Mouse (Mus musculus): ENCODE data around the gene Hspa12a. TPM values are rescaled to one million over a fixed set of nuclear protein-coding genes. Genes with fewer than 3 reads are reported as not detected.
A peak's percentile ranks its signal among the peaks of the same experiment; 100 is the strongest.

Hspa12a gene
- total RNA-seq, 2 experiments from 2014 or later, result 217 to 223 TPM

- intact Hi-C loops (cut with DNase I), result no loop called here
- no peak for DNase-seq (ENCODE audit: low spot score in 2 of 2)
Measured at GRCm38 (mm10) chr19:58832988-58833387, 110.5 kb downstream of the Hspa12a start.

GRCm38 (mm10) chr19:58831280-58831922 lies 112.1 kb downstream of the Hspa12a start:
- intact Hi-C loops (cut with DNase I), result no loop called here
- DNase-seq (ENCODE audit: low spot score in 2 of 2), result no peak

DNA sequence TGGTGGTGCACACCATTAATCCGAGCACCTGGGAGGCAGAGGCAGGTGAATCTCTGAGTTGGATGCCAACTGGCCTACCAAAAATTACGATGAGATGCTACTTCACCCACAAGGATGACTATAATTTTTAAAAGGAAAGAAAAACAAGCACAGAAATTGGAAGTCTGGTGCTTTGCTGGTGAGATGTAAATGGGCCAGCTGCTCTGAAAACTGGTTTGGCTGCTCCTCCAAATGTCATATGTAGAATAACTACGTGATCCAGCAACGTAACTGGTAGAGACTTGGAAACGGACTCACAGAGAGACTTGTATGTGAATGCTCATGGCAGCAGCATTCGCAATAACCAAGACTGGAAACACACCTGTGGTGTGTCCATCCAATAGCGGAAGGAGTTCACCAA lies 113.3 kb downstream of the Hspa12a start:
- DNase-seq (ENCODE audit: low spot score in 2 of 2), result no peak
- intact Hi-C loops (cut with DNase I), result no loop called here

GRCm38 (mm10) chr19:58829575-58829974 lies 113.9 kb downstream of the Hspa12a start:
- intact Hi-C loops (cut with DNase I), result no loop called here
- peak; percentile 66 to 69 for DNase-seq (ENCODE audit: low spot score in 2 of 2)

DNA sequence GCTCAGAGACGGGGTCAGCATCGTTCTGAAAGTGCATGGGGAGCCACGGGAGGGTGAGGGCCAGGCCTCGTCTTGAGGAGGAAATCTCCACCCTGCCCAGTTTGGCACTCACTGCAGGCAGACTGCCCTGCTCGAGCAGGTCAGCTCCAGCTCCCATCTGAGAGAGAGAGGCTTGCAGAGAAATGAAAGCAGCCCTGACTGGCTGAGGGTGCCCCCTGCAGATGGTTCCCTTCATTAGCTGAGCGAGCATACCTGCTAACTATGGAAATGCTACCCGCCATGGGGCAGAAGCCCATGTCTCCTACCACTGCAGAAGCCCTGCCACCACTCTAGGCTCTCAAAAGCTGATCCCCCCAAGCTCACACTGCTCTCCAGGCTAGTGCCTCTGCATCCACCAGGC lies 115.8 kb downstream of the Hspa12a start:
- DNase-seq (ENCODE audit: low spot score in 2 of 2), result no peak
- intact Hi-C loops (cut with DNase I), result no loop called here

GRCm38 (mm10) chr19:58824316-58824715 lies 119.1 kb downstream of the Hspa12a start:
- intact Hi-C loops (cut with DNase I), result no loop called here
- DNase-seq (ENCODE audit: low spot score in 2 of 2), result no peak

- intact Hi-C loops (cut with DNase I), result no loop called here
- DNase-seq (ENCODE audit: low spot score in 2 of 2), result no peak
Measured at GRCm38 (mm10) chr19:58823301-58823700, 120.2 kb downstream of the Hspa12a start.

DNA sequence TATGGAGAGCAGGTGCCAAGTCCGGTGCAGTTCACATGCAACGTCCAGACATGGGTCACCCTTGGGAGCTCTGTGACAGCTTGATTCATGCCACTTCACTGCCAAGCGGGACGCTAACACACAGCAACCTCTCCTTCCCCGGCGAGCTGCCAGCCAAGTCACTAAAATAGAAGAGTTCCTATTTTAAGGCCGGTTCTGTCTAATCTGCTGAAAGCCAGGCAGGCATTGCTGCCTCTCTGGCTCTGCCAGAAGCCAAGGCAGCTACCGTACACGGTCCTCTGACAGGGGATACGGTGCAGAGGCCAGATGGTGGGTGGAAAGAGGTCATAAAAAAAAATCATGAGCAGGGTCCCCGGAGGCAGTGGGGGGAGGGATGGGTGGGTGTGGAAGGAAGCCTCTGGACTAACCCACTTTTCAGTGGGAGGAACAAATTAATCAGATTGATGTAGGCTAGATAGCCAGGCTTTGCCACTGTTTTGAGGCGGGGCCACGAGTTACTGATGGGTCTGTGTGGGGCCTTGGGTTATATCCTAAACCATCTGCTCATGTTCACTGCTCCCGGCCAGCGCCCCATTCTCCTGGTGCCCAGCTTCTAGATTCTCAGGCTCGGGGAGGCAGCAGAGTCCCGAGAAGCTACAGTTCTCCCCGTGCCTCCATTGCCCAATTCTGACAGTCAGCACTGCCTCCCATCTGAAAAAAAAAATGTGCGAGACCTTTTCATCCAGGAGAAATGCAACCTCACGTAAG lies 120.8 kb downstream of the Hspa12a start:
- intact Hi-C loops (cut with DNase I), result no loop called here
- DNase-seq (ENCODE audit: low spot score in 2 of 2), result peak; percentile 82 to 84

GRCm38 (mm10) chr19:58818571-58819415 lies 124.7 kb downstream of the Hspa12a start:
- intact Hi-C loops (cut with DNase I), result no loop called here
- DNase-seq (ENCODE audit: low spot score in 2 of 2), result no peak

- DNase-seq (ENCODE audit: low spot score in 2 of 2), result no peak
- intact Hi-C loops (cut with DNase I), result no loop called here
Measured at GRCm38 (mm10) chr19:58817398-58817797, 126.1 kb downstream of the Hspa12a start.

DNA sequence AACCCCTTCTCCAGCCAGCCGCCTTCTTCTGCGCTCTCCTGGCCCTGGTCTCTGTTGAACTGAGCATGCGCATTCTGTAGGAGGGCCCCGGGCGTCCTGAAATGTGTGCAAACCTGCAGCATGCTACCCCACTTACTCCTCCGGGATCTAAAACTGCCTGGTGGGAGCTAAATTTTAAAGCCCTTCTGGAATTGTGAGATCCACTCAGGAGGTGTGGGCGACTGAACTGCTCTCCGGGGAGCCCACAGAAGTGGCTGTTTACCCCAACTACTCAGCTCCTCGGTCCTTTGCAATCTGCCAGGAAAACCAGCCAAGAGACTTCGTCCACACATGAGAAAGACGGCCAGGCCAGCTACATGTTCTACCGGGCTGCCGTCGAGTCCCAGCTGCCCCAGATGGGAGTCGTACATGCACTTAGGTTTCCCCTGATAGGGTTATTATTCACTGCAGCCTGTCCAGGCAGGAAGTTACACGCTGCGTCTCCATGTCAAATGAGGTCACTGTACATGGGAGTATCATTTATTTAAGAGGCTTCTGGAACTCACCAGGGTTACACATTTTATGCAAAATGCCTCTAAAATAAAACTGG lies 126.9 kb downstream of the Hspa12a start:
- intact Hi-C loops (cut with DNase I), result no loop called here
- peak; percentile 84 to 87 for DNase-seq (ENCODE audit: low spot score in 2 of 2)

GRCm38 (mm10) chr19:58815179-58815922 lies 128.1 kb downstream of the Hspa12a start:
- no peak for DNase-seq (ENCODE audit: low spot score in 2 of 2)
- intact Hi-C loops (cut with DNase I), result no loop called here

- intact Hi-C loops (cut with DNase I), result no loop called here
Measured at GRCm38 (mm10) chr19:58810536-58810935, 132.9 kb downstream of the Hspa12a start.

DNA sequence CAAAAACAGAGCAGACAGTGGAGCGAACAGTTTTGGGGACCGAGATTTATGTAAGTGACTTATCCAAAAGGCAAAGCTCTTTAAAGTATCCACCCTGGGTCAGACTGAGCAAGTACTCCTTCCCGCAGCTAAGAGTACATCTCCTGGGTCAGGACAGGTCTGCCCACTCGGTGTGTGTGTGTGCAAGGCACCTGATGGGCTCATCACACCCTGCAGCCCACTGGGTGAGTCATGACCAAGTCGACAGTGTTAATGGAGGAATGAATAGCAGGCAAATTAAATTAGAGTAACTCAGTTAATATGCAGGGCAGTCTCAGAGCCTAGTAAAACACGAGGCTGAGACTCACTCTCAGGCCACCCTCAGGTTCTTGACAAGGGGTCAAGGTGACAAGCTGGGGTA lies 134.6 kb downstream of the Hspa12a start:
- DNase-seq (ENCODE audit: low spot score in 2 of 2), result no peak
- intact Hi-C loops (cut with DNase I), result loop anchor here (5.0 kb wide), 1 partner anchor 398 kb away; no protein-coding TSS in a partner anchor

More at GRCm38 (mm10) chr19:58810536-58810935, 132.9 kb downstream of the Hspa12a start:
- no peak for DNase-seq (ENCODE audit: low spot score in 2 of 2)

- intact Hi-C loops (cut with DNase I), result loop anchor here (1.0 to 5.0 kb wide), 3 partner anchors 54 to 401 kb away; no protein-coding TSS in a partner anchor
- peak; percentile 69 for DNase-seq (ENCODE audit: low spot score in 2 of 2)
Measured at GRCm38 (mm10) chr19:58806364-58806763, 137.1 kb downstream of the Hspa12a start.

DNA sequence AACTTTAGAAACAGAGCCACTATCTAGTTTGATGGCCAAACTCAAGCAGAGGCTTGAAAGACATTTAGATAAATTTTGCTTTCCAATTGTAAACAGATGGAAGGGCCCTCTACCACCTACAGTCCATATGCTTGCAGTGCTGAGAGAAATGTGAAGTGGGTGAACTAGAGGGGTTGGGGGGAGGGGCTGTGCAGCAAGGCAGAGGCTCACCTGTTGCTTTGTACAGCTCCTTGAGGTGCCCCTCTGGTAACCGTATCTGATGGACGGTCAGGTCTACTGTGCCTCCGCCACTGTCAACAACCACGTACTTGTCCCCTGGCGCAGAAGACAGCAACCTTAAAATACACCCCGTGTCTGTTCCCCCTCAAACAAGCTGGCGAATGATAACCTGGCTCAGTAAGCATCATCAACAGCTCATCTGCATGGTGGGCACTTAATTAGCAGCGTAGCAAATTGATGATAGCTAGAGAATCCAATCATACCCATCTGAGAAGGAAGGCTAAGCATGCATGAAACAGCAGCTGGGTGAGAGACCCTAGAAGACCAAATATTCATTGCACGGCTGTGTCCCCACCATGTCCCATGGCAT lies 138.2 kb downstream of the Hspa12a start:
- peak; percentile 33 to 53 for DNase-seq (ENCODE audit: low spot score in 2 of 2)
- intact Hi-C loops (cut with DNase I), result loop anchor here (5.0 kb wide), 1 partner anchor 402 kb away; no protein-coding TSS in a partner anchor

DNA sequence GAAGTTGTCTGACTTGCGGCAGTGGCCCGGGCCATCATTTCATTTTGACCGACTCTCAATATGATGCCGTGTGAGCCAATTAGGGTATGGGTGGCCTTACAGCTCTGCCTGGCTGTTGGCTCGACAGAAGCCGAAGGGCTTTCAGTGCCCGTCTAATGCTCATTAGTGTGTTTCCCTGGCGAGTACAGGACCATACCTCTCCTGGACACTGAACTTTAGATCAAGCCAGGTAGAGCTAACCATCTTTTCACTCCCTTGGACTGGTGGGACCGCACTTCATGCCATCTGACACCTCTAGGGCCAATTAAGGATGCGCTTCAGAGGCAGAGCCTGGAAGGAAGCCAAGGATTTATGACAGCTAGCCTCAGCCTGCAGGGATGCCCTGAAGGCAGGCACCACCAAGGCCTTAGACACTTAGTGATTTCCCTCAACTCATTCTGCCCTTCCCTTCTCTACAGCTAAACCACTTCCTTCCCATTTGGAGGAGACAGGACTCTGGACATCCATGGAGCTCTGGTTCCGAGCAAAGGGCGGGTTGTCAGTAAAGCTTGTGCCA lies 148.3 kb downstream of the Hspa12a start:
- intact Hi-C loops (cut with DNase I), result no loop called here
- no peak for DNase-seq (ENCODE audit: low spot score in 2 of 2)

- intact Hi-C loops (cut with DNase I), result no loop called here
- no peak for DNase-seq (ENCODE audit: low spot score in 2 of 2)
Measured at GRCm38 (mm10) chr19:58794284-58794683, 149.2 kb downstream of the Hspa12a start, which contains the start of gene 1700019N19Rik. 1700019N19Rik (minus strand) TSS chr19:58794461.

All from left cerebral cortex, postnatal 36 days (tissue).